Mouse (Mus musculus) midbrain, embryonic 11.5 days (tissue): ENCODE measurements around the gene Klc4. TPM values are rescaled to one million over a fixed set of nuclear protein-coding genes. Genes with fewer than 3 reads are reported as not detected.

ENCODE experiments used
- ATAC-seq: fragments of 200-750 bp; cut with Nextera tagmentation; 2 replicates; pipeline ENCODE4 v1.8.0; 2017; ENCODE audit warnings: moderate TSS enrichment, moderate library complexity; ENCODE audit not compliant: low FRiP score
- DNase-seq: peaks from one replicate; pipeline ENCODE4 v3.0.0; 2015; ENCODE audit warnings: low spot score; ENCODE audit errors: missing footprints
- H3K27ac ChIP-seq: fragments of 300-500 bp; sonication (generic); 2 replicates; pipeline ENCODE4 v1.5.1; 2014; ENCODE audit warnings: low read depth, low read length
- H3K27me3 ChIP-seq: fragments of 300-500 bp; sonication (generic); 2 replicates; pipeline ENCODE4 v1.6.1; 2014; ENCODE audit warnings: mild to moderate bottlenecking, low read length, moderate library complexity, mixed read lengths; ENCODE audit not compliant: control insufficient read depth, insufficient read depth
- H3K36me3 ChIP-seq: fragments of 300-500 bp; sonication (generic); 2 replicates; pipeline ENCODE4 v1.6.1; 2014; ENCODE audit warnings: mild to moderate bottlenecking, low read length, moderate library complexity, mixed read lengths; ENCODE audit not compliant: control insufficient read depth, insufficient read depth
- H3K4me1 ChIP-seq: fragments of 300-500 bp; sonication (generic); 2 replicates; pipeline ENCODE4 v1.6.1; 2014; ENCODE audit warnings: low read length; ENCODE audit not compliant: control insufficient read depth, insufficient read depth
- H3K4me2 ChIP-seq: fragments of 300-500 bp; sonication (generic); 2 replicates; pipeline ENCODE4 v1.6.1; 2014; ENCODE audit warnings: mild to moderate bottlenecking, moderate library complexity
- H3K4me3 ChIP-seq: fragments of 300-500 bp; sonication (generic); 2 replicates; pipeline ENCODE4 v1.5.1; 2014; ENCODE audit warnings: low read depth, low read length
- H3K9ac ChIP-seq: fragments of 300-500 bp; sonication (generic); 2 replicates; pipeline ENCODE4 v1.6.1; 2014; ENCODE audit warnings: low read length
- H3K9me3 ChIP-seq: fragments of 300-500 bp; sonication (generic); 2 replicates; pipeline ENCODE4 v1.6.1; 2016; ENCODE audit warnings: low read length; ENCODE audit not compliant: control insufficient read depth
- whole genome bisulfite sequencing: fragments of 180-500 bp; shearing (Covaris S2); extraction: QIAGEN DNeasy Blood & Tissue Kit; methylation state at CpG from one replicate; pipeline ENCODE4 v1.1.7; 2014; 5-methylcytosine and 5-hydroxymethylcytosine counted together
- polyA plus RNA-seq: library from polyadenylated mRNA; unstranded; fragments of >200 nt; fragmentation: Nextera tagmentation; extraction: Ambion mirVana; gene quantifications from 2 replicates; pipeline ENCODE4 v1.2.1, GENCODE M21; 2014

The Klc4 gene
- polyA plus RNA-seq, 1 experiment from 2014 or later = 29.8 TPM

DNA sequence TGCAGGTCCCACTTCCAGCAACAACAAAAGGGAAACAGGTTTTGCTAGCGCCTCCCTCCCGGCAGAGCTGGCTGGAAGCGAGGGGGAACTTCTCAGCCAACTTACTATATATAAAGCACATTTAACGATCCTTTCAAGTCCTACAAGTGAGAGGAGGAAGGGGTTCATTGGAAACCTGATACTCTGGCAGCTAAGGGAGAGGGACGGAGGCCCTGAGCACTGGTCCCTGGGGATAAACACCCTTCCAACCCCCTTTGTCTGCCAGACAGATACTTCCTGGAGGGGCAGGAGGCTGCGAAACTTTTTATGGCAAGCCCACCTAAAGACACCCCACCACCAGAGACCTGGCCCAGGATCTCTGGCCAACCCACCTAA lies 27.4 kb downstream of the Klc4 start:
- DNase-seq (peak; percentile 93), ATAC-seq (no peak)
- Histone ChIP-seq H3K9ac (peak overlapping the region; percentile 72), H3K9me3 (no peaks in the 10 kb centered on the region), H3K4me1 (peaks cover 31% of the 10 kb centered on the region), H3K27ac (peak overlapping the region; percentile 82), H3K27me3 (no peaks in the 10 kb centered on the region), H3K4me2 (peak overlapping the region; percentile 38), H3K36me3 (no peaks in the 10 kb centered on the region), H3K4me3 (no peak overlapping the region)
- WGBS = 5% methylated on average over 6 of the region's 6 CpGs

- no peaks in the 10 kb centered on the region for H3K9me3 ChIP-seq
- DNase-seq (no peak), ATAC-seq (no peak)
- H3K27ac ChIP-seq = no peak overlapping the region
- 66% methylated on average over 12 of the region's 12 CpGs for WGBS
- no peaks in the 10 kb centered on the region for H3K36me3 ChIP-seq
- H3K9ac ChIP-seq = no peak overlapping the region
- no peak overlapping the region for H3K4me3 ChIP-seq
- H3K4me2 ChIP-seq = no peak overlapping the region
- peaks cover 31% of the 10 kb centered on the region for H3K4me1 ChIP-seq
- H3K27me3 ChIP-seq = no peaks in the 10 kb centered on the region
These were observed 28.0 kb downstream of the Klc4 start for GRCm38 (mm10) chr17:46617799-46618198.

DNA sequence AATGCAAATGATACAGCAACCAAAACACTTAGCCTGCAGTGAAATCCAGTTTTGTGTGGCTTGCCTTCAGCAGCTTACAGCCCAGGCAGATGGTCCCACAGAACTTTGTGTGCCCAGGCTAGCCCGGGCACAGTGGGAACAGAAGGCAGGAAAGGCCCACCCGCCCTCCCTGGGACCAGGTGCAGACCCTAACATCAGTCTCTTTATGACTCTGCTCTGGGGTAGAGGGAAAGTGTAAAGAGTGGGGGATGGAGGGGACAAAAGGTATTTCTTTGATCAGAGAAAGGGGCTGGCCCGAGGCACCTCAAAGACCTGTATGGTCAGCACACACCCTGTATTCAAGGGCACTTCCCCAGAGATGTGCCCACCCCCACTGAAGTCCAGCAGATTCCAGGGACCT lies 32.6 kb downstream of the Klc4 start:
- H3K27me3 ChIP-seq = no peaks in the 10 kb centered on the region
- H3K4me2 ChIP-seq = no peak overlapping the region
- ATAC-seq (no peak), DNase-seq (no peak)
- no peaks in the 10 kb centered on the region for H3K9me3 ChIP-seq
- H3K4me1 ChIP-seq = peaks cover 14% of the 10 kb centered on the region
- no peak overlapping the region for H3K4me3 ChIP-seq
- H3K27ac ChIP-seq = no peak overlapping the region
- H3K9ac ChIP-seq = no peak overlapping the region
- 66% methylated on average over 3 of the region's 3 CpGs for WGBS
- no peaks in the 10 kb centered on the region for H3K36me3 ChIP-seq

DNA sequence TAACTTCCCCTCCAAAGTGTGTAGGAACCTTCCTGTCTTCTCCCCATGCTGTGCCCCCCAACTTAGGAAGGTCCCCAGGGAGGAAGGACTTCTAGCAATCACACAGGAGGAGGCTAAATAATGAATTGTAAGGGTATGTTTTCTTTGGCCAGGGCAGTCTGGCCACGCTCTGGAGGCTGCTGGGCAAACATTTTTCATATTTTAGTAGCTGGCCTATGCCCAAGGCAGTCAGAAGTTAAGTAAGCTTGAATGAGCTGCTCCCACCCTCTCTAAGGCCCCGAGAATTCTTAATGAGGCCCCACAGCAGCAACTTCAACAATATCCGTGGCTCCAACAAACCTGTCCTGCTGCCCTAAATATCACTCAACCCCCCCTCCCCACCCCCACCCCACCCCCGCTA lies 33.0 kb downstream of the Klc4 start:
- ATAC-seq (no peak), DNase-seq (no peak)
- H3K4me3 ChIP-seq = no peak overlapping the region
- no peaks in the 10 kb centered on the region for H3K27me3 ChIP-seq
- no peak overlapping the region for H3K27ac ChIP-seq
- H3K9ac ChIP-seq = no peak overlapping the region
- 54% methylated on average over 4 of the region's 4 CpGs for WGBS
- no peaks in the 10 kb centered on the region for H3K36me3 ChIP-seq
- H3K9me3 ChIP-seq = no peaks in the 10 kb centered on the region
- no peak overlapping the region for H3K4me2 ChIP-seq
- H3K4me1 ChIP-seq = peaks cover 10% of the 10 kb centered on the region

DNA sequence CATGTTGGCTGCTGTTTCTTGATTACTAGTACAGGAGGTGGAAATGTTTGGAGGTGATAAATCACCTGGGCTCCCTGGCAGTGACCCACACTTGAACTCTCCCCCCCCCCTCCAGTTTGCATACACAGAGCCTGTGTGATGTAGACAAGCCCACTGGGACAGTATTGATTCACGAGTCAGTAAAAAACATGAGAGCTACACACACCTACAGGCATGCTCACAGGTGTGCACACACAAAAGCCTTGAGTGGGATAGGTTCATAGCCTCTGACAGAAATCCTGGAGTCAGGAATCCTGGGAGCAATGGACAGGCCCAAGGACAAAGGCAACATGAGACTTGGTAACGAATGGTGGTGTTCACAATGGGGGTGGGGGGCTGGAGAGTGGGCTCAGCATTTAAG lies 33.6 kb downstream of the Klc4 start:
- no peak overlapping the region for H3K4me2 ChIP-seq
- H3K27ac ChIP-seq = no peak overlapping the region
- no peaks in the 10 kb centered on the region for H3K36me3 ChIP-seq
- H3K9ac ChIP-seq = no peak overlapping the region
- H3K9me3 ChIP-seq = no peaks in the 10 kb centered on the region
- no peak overlapping the region for H3K4me3 ChIP-seq
- ATAC-seq (no peak), DNase-seq (no peak)
- WGBS = 84% methylated on average over 2 of the region's 2 CpGs
- H3K4me1 ChIP-seq = peaks cover 3% of the 10 kb centered on the region; the same call in 1 of the 2 replicates
- no peaks in the 10 kb centered on the region for H3K27me3 ChIP-seq

DNA sequence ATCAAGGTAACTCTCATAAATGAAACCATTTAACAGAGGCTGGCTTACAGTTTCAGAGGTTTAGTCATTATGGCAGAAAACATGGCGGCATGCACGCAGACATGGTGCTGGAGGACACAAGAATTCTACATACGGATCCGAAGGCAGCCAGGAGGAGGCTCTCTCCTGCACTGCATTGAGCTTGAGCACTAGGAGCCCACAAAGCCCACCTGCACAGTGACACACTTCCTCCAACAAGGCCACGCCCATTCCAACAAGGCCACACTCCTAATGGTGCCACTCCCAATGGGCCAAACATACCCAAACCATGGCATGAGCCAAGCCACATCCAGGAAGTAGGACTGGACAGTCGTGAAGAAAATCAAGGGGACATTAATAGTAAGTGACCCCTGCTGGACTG lies 34.5 kb downstream of the Klc4 start:
- ATAC-seq (no peak), DNase-seq (no peak)
- Histone ChIP-seq H3K4me3 (no peak overlapping the region), H3K4me2 (no peak overlapping the region), H3K36me3 (no peaks in the 10 kb centered on the region), H3K9ac (no peak overlapping the region), H3K4me1 (no peaks in the 10 kb centered on the region), H3K27ac (no peak overlapping the region), H3K27me3 (no peaks in the 10 kb centered on the region), H3K9me3 (no peaks in the 10 kb centered on the region)
- WGBS = 94% methylated on average over 6 of the region's 6 CpGs

DNA sequence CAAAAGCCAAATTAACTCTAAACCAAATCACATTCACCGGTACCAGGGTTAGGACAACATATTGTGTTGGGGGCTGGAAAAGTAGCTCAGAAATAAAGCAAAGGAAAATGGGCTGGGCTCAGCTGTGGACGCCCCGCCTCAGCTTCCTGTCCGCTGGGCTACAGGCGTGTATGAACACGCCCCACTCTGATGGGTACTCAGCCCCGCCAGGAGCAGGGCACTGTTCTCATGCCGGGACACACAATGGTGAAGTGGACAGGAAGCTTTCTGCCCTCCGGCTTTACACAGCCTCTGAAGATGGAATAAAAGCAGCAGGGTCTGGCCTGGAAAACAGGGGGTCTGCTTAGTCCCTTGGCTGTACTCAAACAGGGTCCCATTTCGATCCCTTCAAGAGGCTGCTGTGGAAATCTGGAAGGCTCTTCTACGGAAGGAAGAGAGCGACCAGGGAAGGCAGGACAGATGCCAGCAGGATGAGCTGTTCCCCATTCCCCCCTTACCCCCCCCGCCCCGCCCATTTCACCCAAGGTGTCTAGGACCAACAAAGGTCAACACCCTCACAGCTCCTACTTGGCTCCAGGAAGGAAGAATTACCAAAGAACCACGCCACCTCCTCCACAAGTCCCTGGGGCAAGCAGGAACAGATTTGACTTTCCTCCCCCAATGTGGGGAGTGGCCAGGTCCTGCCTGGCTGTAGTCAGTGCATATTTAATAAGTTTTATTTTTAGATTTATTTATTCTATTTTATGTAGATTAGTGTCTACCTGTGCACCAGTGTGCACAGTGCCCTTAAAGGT lies 35.9 kb downstream of the Klc4 start:
- Histone ChIP-seq H3K27me3 (no peaks in the 10 kb centered on the region), H3K4me3 (no peak overlapping the region), H3K36me3 (no peaks in the 10 kb centered on the region), H3K4me1 (peaks cover 8% of the 10 kb centered on the region), H3K4me2 (no peak overlapping the region), H3K9me3 (no peaks in the 10 kb centered on the region), H3K9ac (no peak overlapping the region), H3K27ac (no peak overlapping the region; the same call in 1 of the 2 replicates)
- ATAC-seq (no peak), DNase-seq (no peak)
- WGBS = 78% methylated on average over 15 of the region's 15 CpGs

DNA sequence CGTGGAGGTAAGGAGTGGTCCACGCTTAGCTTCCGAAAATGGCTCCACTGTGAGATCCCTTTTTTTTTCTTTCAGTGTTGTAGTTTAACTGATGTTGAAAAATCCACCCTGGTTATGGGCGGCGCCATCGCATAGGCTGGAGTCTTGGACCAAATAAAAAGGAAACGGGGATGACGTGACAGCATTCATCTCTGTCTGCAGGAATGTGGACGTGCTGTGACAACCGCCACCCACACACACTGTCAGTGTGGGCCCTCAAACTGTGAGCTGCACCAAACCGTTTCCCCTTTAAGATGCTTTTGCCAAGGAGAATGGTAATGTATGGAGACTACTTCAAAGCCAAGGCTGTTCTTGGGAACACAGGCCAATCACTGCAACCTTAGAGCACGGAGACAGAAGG lies 39.8 kb downstream of the Klc4 start:
- Histone ChIP-seq H3K4me1 (peaks cover 10% of the 10 kb centered on the region), H3K9ac (no peak overlapping the region), H3K9me3 (no peaks in the 10 kb centered on the region), H3K4me2 (no peak overlapping the region), H3K36me3 (no peaks in the 10 kb centered on the region), H3K4me3 (no peak overlapping the region), H3K27me3 (no peaks in the 10 kb centered on the region), H3K27ac (no peak overlapping the region)
- no peak for ATAC-seq
- DNase-seq = no peak
- 90% methylated on average over 12 of the region's 12 CpGs for WGBS

DNA sequence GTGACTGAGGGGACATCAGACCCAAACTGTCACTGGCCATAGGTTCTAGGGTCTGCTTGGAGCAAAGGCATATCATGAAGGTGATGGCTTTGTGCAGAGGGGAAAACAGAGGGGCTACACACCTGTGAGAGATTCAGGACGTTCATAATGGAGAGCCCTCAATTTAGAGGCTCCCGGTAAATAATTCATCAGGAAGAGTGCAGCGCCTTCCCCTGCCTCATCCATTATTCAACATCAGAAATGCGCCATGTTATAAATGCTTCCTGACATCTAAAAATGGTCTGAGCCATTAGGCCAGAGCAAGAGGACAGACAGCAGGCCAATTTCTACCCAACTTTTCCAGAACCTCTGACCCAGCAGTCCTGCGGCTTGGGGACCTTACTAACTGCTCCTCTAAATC lies 40.7 kb downstream of the Klc4 start:
- H3K4me2 ChIP-seq = no peak overlapping the region
- DNase-seq (no peak), ATAC-seq (no peak)
- no peaks in the 10 kb centered on the region for H3K27me3 ChIP-seq
- peaks cover 10% of the 10 kb centered on the region for H3K4me1 ChIP-seq
- no peak overlapping the region for H3K9ac ChIP-seq
- WGBS = 61% methylated on average over 5 of the region's 5 CpGs
- H3K4me3 ChIP-seq = no peak overlapping the region
- H3K9me3 ChIP-seq = no peaks in the 10 kb centered on the region
- H3K27ac ChIP-seq = no peak overlapping the region
- no peaks in the 10 kb centered on the region for H3K36me3 ChIP-seq
